Mouse (Mus musculus) spleen, postnatal 36 days (tissue): ENCODE measurements around the gene Stoml3.

Experiments used
- DNase-seq, 2 experiments: peaks; one replicate each; pipeline ENCODE4 v3.0.0; 2022; ENCODE audit warnings: low spot score in 2 of 2, mixed read lengths in 1 of 2

Stoml3 gene

DNA sequence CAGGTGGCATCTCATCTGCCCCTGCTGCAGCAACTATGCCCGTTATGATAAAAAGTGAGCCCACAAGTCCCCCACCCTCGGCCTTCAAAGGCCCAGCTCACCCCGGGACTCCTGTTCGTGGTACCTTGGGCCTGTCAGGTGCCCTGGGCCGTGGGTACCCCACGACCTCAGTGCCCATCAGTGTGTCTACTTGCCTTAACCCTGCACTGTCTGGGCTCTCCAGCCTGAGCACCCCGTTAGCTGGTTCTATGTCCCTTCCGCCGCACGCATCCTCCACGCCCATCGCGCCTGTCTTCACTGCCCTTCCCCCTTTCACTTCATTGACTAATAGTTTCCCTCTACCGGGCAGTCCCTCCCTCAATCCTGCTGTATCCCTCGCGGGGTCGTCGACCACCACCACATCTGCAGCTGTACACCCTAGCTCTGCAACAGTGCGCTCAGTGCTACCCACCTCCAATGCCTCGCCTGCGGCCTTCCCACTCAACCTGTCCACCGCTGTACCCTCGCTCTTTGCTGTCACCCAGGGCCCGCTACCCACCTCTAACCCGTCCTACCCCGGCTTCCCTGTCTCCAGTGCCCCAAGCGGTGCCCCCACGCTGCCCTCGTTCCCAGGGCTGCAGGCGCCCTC lies 9.9 kb upstream of the Stoml3 start:
- no peak for DNase-seq

DNA sequence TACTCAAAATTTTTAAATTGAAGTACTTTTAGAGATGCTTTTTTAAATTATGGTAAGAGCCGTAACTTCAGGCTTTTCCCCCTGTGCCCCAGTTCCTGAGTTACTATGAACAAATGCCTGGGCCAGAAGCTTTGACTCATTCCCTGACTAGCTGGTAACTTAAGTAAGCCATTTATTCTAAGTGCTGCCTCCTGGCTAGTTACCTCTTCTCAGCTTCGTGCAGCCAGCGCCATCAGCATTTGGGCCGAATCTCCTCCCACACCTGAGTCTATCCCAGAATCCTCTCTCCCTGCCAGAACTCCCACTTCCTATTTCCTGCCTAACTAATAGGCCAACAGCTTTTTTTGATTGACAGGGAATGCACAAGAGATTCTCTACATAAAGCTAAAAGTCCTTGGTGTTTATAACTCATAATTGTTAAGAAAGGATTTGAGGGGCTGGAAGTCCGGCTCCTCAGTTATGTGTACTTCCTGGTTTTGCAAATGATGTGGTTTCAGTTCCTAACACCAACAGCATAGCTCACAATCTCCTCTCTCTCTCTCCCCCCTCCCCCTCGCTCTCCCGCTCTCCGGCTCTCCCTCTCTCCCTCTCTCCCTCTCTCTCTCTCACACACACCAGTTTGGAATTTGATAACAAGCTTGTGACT lies 4.9 kb upstream of the Stoml3 start:
- DNase-seq: no peak

DNA sequence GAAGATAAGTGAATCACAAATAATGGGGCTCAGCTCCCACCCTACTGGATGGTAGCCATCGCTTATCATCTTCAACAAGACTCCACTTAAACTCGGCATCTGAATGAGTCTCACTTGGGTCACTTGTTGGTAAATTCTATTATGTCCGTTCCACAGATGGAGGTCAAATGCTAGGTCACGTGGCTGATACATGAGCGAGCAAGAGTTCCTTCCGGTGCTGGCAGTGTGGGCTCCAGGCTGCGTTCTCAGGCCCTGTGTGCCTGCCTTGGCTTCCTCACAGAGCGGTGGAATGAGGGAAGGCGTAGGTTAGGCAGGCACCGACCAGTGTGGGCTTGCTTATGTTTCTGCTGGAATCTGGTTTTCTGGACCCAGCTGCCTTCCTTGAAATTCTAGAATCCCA lies 1.9 kb upstream of the Stoml3 start:
- no peak for DNase-seq

DNA sequence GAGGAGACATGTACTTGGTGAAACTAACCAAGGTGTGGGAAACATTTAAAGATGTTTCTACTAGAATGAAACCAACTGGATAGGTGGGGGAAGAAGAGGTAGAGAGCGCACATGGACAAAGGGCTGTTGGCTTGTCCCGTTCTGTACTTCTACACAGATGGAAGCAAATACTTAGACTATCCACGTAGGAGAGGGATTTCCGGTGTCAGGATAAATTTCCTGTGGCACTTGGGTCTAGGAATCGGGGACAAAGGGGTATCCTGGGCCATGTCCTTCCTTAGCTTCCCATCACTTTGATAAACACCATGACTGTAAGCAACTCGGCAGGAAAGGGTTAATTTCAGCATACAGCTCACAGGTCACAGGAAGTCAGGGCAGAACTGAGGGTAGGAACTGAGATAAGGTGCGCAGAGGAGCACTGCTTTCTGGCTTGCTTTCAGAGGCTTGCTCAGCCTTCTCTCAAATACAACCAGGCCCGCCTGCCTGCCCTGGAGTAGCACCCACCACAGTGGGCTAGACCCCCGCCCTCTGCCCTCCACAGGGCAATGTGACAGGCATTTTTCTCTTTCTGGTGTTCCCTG lies 1.4 kb upstream of the Stoml3 start:
- DNase-seq: no peak

DNA sequence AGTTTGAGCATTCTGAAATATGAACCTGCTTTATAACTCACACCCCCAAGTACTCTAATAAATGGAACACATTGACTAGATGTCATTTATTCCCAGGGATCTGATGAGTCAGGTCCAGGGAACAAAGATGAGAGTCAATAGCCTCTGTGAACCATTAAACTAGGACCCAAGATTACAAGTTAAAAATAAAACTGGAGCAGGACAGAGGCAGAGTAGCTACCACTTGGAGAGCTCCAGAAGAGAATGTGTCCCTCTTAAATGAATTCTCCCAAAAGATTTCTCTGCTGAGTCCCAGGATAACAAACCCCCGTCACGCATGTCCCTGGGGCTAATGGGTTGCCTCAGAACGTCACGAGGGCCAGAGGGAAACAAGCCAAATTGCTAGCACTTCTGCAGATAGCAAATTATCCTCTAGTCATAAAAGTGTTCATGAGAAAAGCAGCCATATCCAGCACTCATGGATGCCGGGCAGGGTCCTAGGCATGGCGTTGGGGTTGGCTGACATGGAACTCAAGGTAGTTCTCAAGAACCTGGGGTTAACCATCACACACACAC lies 10.0 kb downstream of the Stoml3 start:
- DNase-seq: no peak

DNA sequence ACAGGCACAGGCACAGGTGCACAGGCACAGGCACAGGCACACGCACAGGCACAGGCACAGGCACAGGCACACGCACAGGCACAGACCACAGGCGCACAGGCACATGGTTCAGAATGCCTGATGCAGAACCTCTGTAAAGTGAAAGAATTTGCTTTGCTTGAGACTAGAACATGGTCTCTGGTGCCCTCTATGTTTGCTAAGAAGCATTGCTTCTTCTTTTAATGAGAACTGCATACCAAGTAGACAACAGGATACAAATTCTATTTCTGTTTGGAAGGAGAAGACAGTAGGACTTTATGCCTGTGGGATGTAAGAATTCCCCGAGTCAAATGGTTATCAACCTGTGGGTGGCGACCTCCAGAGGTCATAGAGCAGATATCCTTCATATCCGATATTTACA lies 14.0 kb downstream of the Stoml3 start:
- no peak for DNase-seq

DNA sequence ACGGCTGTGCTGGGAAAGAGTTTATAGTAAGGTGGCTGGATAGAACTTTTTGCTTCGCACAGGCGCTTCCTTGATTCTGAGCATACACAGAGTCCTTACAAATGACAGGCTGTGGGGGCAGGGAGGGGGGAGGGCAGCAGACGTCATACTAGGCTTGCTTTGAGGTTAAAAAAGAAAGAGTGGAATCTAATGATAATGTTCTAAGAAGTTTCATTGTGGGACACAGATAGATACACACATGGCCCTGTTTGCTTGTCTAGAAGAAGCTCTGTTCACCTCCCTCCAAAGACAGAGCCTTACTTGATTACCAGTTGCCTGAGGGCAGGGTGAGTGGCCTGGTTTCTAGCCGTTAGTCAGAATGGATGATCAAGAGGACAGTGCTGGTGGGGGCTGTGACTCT lies 24.6 kb downstream of the Stoml3 start:
- DNase-seq: no peak

DNA sequence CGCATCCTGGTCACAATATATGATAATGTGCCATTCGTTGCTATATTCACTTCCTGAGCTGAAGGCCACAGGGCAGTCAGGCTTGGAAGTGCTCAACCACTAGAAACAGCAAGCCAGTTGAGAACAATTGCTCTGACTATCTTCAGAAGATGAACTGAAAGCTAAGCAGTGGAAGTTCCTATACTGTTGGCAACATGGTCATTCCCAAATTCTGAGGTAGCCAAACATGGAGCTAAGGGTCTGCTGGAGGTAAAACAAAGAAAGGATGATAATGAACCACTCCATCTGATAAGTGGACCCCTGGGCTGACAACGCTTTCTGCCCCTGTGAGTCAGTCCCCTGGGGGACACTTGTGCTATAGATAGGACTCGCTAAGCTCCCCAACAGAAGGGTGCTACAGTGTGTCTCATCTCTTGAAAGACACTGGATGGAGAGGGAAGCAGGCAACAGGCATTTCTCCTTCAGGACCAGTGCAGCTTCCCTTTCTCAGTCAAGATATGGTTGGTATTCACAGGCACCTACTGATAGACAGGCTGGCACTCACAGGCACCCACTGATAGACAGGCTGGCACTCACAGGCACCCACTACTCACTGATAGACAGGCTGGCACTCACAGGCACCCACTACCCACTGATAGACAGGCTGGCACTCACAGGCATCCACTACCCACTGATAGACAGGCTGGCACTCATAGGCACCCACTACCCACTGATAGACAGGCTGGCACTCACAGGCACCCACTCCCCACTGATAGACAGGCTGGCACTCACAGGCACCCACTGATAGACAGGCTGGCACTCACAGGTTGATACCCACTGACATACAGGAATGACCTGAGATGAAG lies 26.0 kb downstream of the Stoml3 start:
- DNase-seq: no peak

DNA sequence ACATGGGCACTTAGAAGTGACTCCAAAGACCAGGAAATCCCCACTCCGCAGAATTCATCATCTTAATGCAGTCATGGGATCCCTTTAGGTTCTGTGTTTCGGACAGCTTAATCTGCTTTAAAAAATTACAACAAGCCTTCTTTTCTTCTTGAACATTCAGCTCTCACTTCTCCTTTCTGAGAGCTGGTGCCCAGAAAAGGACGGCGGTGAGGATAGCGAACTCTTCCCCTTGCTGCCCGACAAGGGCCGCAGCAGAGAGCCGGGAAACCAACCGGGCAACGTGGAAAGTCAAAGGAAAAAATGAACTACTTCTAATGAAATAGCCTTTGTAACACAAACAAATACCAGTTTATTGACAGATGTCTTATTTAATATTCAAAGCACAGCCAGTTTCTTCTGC lies 34.3 kb downstream of the Stoml3 start:
- DNase-seq: no peak

DNA sequence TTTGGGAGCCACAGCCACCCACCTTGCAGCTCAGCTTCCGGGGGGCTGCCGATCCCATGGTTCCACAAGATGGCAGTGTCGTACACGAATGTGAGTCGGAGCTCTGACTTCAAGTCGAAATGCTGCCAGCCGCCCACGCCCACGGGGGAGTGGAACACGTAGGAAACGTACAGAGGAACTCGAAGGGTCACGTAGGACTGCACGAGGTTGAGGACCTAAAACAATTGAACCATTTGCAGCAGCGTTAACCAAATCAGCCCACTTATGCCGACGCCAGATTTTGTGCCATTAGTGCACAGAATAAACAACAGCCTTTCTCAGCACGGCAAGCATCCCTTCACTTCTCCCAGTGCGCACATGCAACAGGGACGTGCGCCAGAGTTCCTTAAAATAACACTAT lies 37.3 kb downstream of the Stoml3 start:
- peak; percentile 37 to 40 for DNase-seq

DNA sequence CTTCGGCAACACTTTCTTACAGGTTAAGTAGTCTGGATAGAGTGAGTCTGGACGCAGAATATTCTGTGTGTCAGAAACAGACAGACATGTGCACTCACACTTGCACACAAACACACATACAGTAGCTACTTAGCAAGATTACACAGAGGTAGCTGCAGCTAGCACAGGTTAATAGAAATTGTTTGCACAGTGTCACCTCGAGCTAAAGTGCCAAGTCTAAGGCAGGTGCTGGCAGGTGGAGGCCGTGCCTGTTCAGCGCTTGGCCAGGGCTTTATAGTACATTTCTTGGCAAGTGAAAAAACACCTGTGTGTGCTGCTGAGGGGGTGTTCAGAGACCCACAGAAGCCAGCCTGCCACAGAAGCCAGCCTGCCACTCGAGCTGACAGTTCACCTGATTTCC lies 41.9 kb downstream of the Stoml3 start:
- no peak for DNase-seq

DNA sequence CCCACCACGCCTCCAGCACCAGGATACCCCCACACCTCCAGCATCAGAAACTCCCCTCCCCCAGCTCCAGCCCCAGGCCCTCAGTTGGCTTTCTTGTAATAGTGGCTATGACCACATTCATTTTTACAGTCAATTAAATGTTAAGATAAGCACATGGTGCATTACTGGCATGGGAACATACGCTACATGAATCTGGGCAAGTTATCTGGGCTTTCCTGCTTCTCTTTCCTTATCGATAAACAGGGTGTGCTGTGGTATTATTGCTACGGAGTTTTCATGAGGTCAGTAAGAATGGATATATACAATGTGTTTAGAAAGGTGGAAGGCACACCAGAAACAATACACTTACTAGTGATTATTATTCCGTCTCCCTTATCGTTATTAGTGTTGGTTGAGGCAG lies 43.6 kb downstream of the Stoml3 start:
- no peak for DNase-seq

DNA sequence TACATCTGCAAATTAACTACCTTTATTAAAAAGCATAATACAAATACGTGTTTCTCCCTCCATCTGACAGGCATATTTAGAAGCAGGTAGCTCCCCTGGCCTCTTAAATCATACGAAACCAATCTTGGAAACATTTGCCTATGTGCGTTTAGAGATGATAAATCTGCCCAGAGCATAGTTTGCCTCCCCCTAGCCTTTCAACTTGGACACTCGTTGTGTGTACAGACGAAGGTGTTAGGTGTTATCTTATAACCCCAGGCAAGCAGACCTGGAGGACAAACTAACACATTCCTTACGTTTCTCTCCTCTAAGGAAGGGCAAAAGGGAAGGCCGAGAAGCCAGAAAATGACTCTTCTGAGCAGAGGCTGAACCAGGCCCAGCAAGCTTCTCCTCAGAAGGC lies 64.2 kb downstream of the Stoml3 start:
- no peak for DNase-seq

DNA sequence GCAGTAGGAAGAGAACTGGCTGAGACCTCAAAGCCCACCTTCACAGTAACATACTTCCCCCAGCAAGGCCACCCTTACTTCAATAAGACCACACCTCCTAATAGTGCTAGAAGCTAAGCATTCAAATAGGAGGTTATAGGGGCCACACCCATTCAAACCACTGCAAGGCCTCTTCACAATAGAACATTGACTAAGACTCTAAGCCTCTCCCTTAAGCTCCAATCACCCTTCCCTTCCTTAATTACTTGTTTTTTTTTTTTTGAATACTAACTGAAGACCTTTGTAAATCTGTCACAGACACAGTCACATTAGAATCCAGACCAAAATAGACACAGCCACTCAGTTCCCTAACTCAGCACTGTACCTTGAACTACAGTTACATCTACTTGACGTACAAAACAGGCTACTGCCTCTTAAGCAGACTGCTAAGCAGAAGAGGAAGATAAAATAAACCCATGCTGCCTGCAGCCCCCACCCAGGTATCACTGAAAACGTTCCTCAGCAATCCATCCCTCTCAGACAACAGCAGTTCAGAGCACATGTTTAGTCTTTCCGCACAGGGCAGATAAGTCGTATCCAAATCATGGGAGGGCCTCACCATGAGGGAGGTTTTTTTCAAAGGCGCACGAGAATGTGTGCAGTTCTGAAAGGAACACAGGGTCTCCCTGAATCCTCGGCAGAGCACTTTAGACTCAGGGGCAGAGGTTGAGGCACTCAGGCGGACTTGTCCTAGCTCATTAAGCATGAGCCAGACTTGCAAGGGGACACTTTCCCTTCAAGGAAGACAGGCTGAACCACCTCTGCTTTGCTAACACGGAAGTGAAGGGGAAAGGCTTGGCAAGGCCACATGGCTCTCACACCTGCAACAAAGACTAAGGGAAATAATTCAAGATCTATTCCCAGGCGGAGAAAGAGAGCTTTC lies 66.8 kb downstream of the Stoml3 start:
- no peak for DNase-seq

DNA sequence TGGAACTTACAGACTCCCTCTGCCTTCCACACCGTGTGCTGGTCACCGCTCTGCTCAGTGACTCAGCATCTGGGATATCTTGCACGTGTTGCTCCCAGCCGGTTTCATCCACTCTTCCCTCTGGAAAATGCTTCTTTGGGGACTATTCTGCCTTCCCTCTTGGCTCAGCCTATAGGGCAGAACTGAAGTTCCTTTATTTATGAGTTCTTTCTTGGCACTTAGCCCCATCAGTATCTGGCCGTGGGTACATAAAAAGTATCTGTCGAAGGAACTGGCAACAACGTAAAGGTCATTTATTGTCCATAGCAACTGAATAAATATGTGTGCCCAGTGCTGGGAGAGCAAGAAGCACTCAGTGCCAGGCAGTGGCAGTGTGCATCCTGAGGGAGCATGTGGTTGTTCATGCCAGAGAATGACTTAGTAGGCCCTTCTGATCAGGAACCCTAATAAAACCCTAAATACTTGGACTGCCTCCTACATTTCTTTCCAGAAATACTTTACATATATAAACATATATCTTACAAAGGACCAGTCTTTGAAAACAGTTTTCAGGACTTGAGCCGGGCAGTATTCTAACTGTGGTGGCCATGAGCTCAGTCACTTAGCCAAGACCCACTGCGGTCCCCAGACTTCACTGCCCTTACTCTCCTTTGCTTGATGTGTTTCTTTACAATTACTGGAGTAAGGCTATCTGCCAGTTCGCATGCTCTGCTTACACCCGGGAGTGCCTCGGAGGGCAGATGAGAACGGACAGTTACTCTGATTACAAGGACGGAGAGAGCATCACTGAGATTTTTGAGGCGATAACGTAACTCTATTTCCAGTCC lies 69.1 kb downstream of the Stoml3 start:
- DNase-seq: no peak
